27 mouse cellular contexts compared by ENCODE assay signal in genomic region chr10:27413583-27414465, GRCm38 (mm10).
DNase-seq lines count a peak whose midpoint lies in the region; ATAC-seq and TF ChIP-seq lines count a peak whose summit lies in the region.
"Had no signal": no experiment of that assay in that cellular context is flagged by ENCODE, and none has a peak within 500 bp of the region (broad histone marks: within the 10 kb centered on the region; RNA-seq: fewer than 3 reads in every experiment).

No protein-coding gene starts in this region.

- no peaks in the 10 kb centered on the region for H3K4me1 ChIP-seq in kidney, postnatal 0 days (replicated peaks; ENCODE audit: insufficient read depth, low read length)
- no peaks in the 10 kb centered on the region for H3K4me1 ChIP-seq in cerebellum, adult 2 months (ENCODE audit: control insufficient read depth, insufficient read depth, low read length)
- H3K4me1 ChIP-seq: heart, embryonic 12.5 days; hindbrain, embryonic 13.5 days; midbrain, embryonic 12.5 days; neural tube, embryonic 12.5 days; stomach, embryonic 15.5 days had no signal

- no peaks in the 10 kb centered on the region for H3K36me3 ChIP-seq in kidney, postnatal 0 days (ENCODE audit: insufficient read depth, low read length)
- no peaks in the 10 kb centered on the region for H3K36me3 ChIP-seq in C2C12 (ENCODE audit: control insufficient read depth, insufficient read depth)
- H3K36me3 ChIP-seq: G1E; heart, embryonic 12.5 days; hindbrain, embryonic 13.5 days; midbrain, embryonic 12.5 days; neural tube, embryonic 12.5 days; stomach, embryonic 15.5 days had no signal

- H3K27ac ChIP-seq in kidney, postnatal 0 days: no peak overlapping the region
- no peak overlapping the region for H3K27ac ChIP-seq in cerebellum, adult 2 months (ENCODE audit: insufficient read depth, low read length)
- H3K27ac ChIP-seq: heart, adult 2 months; hindbrain, embryonic 13.5 days; liver, embryonic 14.5 days; midbrain, embryonic 12.5 days; neural tube, embryonic 12.5 days; stomach, embryonic 15.5 days had no signal

- no peaks in the 10 kb centered on the region for H3K9me3 ChIP-seq in kidney, postnatal 0 days (replicated peaks; ENCODE audit: low read length)
- H3K9me3 ChIP-seq: G1E; heart, embryonic 12.5 days; hindbrain, embryonic 13.5 days; midbrain, embryonic 12.5 days; neural tube, embryonic 12.5 days; stomach, embryonic 15.5 days had no signal

- TF ChIP-seq POLR2A in cerebellum, adult 2 months (IDR thresholded peaks at IDR 0.05; ENCODE audit: borderline replicate concordance, insufficient read depth, low read length): no peak

- DNase-seq in kidney, postnatal 0 days (ENCODE audit: low spot score): peak; percentile 10
- DNase-seq in kidney, postnatal 14 days: no peak
- peak; percentile 72 for DNase-seq in NIH3T3 (ENCODE audit: low read depth)
- DNase-seq in fibroblast of lung, adult 2 months (ENCODE audit: low read depth): peak; percentile 12
- DNase-seq in layer of hippocampus, adult 9-11 months: no peak
- DNase-seq in cerebellum, adult 2 months: no peak
- no peak for DNase-seq in cerebellum, adult 9-11 months
- DNase-seq: adrenal gland, postnatal 25 days; B cell, adult 2 months; cerebellum, postnatal 10 days; heart, adult 2 months; heart, postnatal 4 days; kidney, adult 8-10 months; kidney, postnatal 10 days; liver; lung, adult 2 months; right cerebral cortex, postnatal 25 days had no signal

- no peak overlapping the region for H3K4me2 ChIP-seq in kidney, postnatal 0 days (ENCODE audit: low read length)
- H3K4me2 ChIP-seq: heart, embryonic 12.5 days; hindbrain, embryonic 13.5 days; midbrain, embryonic 12.5 days; neural tube, embryonic 12.5 days; stomach, embryonic 15.5 days had no signal

- no peaks in the 10 kb centered on the region for H3K27me3 ChIP-seq in kidney, postnatal 0 days (ENCODE audit: insufficient read depth, low read length)
- no peaks in the 10 kb centered on the region for H3K27me3 ChIP-seq in C2C12 (ENCODE audit: control insufficient read depth, insufficient read depth, insufficient read length)
- H3K27me3 ChIP-seq in cerebellum, adult 2 months (ENCODE audit: control insufficient read depth, insufficient read depth, low read length): no peaks in the 10 kb centered on the region
- H3K27me3 ChIP-seq: heart, embryonic 12.5 days; hindbrain, embryonic 13.5 days; midbrain, embryonic 12.5 days; neural tube, embryonic 12.5 days; stomach, embryonic 15.5 days had no signal

- no peaks in the 10 kb centered on the region for H3K79me2 ChIP-seq in C2C12 (ENCODE audit: control insufficient read depth, insufficient read depth)

- no peak for ATAC-seq in kidney, postnatal 0 days (replicated peaks; ENCODE audit: low FRiP score, low read depth)
- ATAC-seq: forebrain, embryonic 14.5 days; intestine, embryonic 16.5 days had no signal

- no peak for TF ChIP-seq CTCF in kidney, postnatal 0 days (IDR thresholded peaks at IDR 0.05; ENCODE audit: low read depth)
- TF ChIP-seq CTCF in C2C12 (IDR thresholded peaks at IDR 0.05; ENCODE audit: control insufficient read depth, insufficient read depth, insufficient read length): no peak
- no peak for TF ChIP-seq CTCF in cerebellum, adult 2 months (IDR thresholded peaks at IDR 0.05; ENCODE audit: borderline replicate concordance, insufficient read depth, low read depth, low read length)

- H3K4me3 ChIP-seq in kidney, postnatal 0 days (replicated peaks; ENCODE audit: low read depth, low read length): no peak overlapping the region
- no peak overlapping the region for H3K4me3 ChIP-seq in C2C12 (ENCODE audit: insufficient read depth, poor library complexity, severe bottlenecking)
- H3K4me3 ChIP-seq in cerebellum, adult 2 months (replicated peaks; ENCODE audit: insufficient read depth, low read depth, low read length): no peak overlapping the region
- H3K4me3 ChIP-seq: heart, adult 2 months; heart, embryonic 12.5 days; hindbrain, embryonic 13.5 days; midbrain, embryonic 12.5 days; neural tube, embryonic 12.5 days; stomach, embryonic 15.5 days had no signal

- H3K9ac ChIP-seq in kidney, postnatal 0 days (ENCODE audit: low read depth, low read length): no peak overlapping the region
- H3K9ac ChIP-seq: heart, embryonic 12.5 days; hindbrain, embryonic 13.5 days; liver, embryonic 14.5 days; midbrain, embryonic 12.5 days; neural tube, embryonic 12.5 days; stomach, embryonic 15.5 days had no signal

- H3K79me3 ChIP-seq in C2C12 (ENCODE audit: low read depth): no peaks in the 10 kb centered on the region

- 57% methylated on average over 5 of the region's 5 CpGs for WGBS in kidney, postnatal 0 days
- 78% methylated on average over 5 of the region's 5 CpGs for WGBS in cerebellum, adult 2 months

- no peak overlapping the region for H3ac ChIP-seq in C2C12 (ENCODE audit: control insufficient read depth, insufficient read length, low read depth)

TF ChIP-seq in C2C12, 6 proteins besides CTCF, POLR2A, EP300 and RAD21:
- TF ChIP-seq CEBPB (IDR thresholded peaks at IDR 0.05; ENCODE audit: low read depth) (peak; percentile 27), MYOG (IDR thresholded peaks at IDR 0.05; ENCODE audit: control insufficient read depth, extremely low read depth, insufficient read length) (no peak)

Comparison
In these comparisons a context has a peak if more than half of its experiments do, and no peak if none do; other contexts are left out.
1. DNase-seq: peak in kidney, postnatal 0 days (single experiment), NIH3T3 (single experiment) and fibroblast of lung, adult 2 months (single experiment); none in kidney, postnatal 14 days (single experiment), layer of hippocampus, adult 9-11 months (single experiment), cerebellum, adult 2 months (0 of 2) and cerebellum, adult 9-11 months (single experiment).